Mouse (Mus musculus): ENCODE data around the gene Kcng1.

Kcng1 gene

DNA sequence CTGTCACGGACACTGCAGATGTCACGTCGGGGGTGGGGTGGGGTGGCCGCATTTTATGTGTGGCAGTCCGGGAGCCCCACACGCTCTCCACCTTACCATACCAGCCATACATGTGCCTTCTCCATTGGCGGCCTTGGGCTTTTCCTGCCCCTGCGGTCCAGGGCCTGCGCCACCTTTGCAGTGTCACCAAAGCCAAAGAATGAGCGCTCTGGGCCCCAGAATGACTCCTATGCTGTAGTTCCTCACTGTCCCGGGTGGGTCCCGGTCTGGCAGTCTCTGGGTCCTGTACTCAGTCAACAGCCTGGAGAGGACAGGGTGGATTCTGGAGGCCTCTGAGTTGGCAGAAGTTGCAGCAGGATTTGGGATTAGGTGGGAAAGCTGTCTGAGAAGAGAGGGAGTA, at the start of gene Kcng1:
TSS of gene Kcng1 (minus strand) at position 155 of the 400 bp plus-strand sequence.
- no peak for DNase-seq (ENCODE audit: low read depth)

DNA sequence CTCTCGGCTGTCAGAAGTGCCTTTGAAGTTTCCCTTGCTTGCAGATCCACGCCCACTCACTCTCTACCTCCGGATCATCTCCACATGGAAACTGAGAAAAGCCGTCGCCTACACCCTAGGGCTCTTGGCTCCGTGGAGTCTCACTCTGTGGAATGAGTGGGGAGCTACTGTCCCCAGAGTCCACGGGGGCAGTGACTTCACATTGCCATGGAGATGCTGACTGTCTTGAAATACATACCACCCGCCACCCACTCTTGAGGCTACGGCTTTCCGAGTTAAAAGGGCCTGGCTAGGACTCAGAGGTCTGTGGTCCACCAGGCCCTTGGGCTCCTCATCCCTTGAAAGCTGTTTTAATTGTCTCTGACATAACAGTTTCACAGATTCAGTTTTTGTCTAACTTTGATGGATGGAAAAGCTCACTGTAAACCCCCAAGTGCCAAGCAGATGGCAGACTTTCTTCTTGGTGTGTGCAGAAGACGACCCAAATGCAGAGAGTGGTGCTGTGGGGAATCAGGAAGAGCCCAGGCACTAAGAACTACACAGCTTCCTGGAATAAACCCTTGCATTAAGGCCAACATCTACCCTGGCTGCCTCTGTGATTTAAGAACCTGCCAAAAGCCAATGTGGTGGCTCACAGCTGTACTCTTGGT, 49.0 kb upstream of the Kcng1 start:
- no peak for DNase-seq (ENCODE audit: low read depth)

DNA sequence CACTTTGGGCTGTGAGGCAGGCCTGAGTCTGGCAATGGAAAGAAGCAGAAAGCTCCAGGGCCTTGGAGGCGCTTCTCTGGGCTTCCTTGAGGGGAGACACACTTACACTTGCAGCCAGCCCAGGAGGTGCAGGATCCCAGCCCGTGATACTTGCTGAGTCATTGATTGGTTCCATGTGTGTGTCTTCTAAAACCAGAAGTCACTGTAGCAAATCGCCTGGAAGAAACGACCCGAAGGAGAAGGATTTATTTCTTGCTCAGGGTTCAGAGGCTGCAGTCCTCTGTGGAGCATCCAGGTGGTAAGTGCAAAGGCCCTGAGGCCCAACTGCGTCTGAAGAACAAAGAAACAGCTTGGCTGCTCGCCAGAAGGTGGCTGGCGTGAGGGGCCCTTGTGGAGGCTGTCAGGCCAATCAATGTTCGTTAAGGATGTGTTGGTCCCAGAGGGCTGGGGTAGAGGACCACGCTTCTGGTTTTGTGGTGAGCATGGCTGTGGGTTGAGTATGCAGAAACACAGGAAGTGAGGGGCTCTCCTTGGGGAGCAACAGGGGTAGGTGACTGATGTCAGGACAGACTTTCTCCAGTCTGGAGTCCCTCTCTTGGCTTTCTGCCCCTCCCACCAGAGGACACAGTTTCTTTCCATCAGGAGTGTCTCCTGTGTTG, 40.3 kb upstream of the Kcng1 start:
- no peak for DNase-seq (ENCODE audit: low read depth)

DNA sequence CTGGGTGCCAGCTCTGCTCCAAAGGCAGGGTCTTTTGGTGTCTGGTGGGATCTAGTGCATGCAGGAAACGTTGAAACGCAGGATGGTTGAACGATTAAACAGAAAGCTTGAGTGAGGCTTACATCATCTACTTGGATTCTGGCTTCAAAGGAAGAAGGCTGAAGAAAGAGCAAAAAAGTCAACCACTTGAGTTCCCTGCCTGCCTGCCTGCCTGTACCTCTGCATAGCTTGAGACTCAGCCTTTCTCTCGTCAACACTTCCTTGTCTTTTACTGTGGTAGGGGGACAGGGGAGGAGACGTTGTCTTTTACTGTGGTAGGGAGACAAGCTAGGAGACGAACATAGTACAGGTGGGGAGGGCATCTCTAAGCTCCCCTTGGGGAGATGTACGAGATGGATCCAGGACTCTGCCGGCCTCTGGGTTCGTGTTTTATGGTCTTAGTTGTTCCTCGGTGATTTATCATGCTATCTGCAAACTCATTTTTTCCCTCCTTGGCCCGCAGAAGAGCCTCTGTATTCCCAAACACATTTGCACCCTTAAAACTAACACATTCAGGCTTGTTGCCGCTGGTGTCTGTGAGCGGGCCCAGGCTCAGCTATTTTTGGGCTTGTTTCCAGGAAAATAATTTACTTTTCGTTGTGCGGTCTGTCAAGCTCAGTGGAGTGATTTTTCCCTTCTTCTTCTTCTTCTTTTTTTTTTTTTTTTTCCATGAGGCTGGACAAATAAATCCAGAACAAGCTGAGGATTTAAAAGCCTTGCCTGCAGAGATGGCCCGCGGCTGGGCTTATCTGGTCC, 39.0 kb upstream of the Kcng1 start:
- DNase-seq (ENCODE audit: low read depth) = no peak

DNA sequence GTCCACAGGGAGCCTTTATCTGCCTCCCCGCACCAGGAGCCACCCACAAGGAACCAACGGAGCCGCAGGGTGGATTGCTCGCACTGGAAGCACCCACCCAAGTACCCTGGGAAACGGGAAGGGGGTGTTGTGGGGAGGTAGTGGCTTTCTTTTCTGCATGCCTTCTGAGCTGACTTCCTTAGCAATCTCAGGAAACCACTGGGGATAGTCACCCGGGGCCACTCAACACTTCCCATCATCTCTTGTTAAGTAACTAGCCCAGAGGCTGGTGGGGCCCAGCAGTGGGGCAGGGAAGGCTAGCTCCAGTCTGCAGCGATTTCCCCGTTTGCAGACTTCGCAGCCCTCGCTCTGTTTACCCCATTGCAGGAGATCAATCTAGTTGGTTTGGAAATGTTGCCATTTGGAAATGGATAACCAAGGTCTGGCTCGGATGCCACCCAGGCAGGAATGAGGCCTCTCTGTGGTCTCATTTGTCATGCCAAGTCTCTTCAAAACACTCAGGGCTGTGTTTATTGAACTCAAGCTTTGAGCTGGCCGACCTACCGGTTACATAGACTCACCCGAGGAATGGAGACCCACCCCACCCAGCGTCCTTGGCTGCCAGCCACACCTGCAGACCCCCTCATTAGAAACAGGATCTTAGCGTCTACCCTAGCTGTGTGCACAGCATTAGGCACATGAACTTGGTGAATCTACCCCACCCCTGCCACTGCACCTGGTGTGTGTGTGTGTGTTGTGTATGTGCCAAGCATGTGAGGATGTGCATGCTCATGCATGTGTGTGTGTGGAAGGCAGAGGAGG, 33.3 kb upstream of the Kcng1 start:
- no peak for DNase-seq (ENCODE audit: low read depth)

DNA sequence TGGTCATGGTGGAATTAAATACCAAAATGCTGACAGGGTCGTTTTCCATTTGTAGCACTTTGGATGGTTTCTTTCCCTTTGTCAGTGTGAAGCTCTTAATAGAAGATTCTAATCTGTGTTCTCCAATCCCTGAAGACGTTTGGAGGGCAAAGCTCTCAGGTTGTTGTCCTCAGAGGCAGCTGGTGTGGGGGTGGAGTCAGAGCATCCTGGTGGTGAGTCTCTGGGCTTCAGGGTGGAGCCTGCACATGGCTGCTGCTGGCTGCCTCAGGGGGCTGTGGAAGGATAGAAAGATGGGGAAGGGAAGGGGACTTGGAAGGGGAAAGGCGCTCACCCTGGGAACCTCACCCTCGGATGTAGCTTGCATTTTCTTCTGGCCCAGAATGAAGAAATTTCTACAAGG, 31.0 kb upstream of the Kcng1 start:
- no peak for DNase-seq (ENCODE audit: low read depth)

DNA sequence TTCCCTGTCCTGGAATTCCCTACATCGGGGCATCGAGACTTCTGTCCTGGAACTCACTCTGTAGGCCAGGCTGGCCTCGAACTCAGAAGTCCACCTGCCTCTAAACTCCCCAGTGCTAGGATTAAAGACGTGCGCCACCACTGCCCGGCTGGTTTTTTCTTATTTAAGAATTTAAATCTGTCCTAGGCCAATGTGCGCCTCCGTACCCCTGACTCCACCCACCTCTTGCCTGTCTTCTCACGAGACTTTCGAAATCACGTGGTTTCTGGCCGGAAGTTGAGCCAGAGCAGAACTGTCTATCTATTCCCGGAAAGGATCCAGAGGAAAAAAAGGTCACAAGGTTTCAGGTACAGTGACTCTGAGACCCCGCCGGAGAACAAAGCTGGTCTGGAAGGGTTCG, 29.5 kb upstream of the Kcng1 start:
- no peak for DNase-seq (ENCODE audit: low read depth)

DNA sequence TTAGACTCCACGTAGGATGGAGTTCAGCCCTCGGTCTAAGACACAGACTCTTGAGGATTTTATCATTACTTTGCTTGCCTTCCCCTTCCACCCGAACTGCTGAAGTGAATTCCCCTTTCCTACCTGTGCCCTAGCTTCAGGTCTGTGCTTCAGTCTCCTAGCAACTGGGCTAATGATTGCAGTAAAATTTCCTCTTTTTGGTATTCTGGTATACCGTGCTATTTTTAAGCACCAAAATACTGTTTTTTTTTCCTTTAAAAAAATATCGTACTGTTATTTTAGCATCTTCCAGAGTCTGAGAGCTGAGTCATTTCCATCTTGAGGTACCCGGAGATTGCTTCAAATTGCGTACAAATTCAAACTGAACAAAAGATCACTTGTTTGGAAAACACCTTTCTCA, 27.4 kb upstream of the Kcng1 start:
- no peak for DNase-seq (ENCODE audit: low read depth)

DNA sequence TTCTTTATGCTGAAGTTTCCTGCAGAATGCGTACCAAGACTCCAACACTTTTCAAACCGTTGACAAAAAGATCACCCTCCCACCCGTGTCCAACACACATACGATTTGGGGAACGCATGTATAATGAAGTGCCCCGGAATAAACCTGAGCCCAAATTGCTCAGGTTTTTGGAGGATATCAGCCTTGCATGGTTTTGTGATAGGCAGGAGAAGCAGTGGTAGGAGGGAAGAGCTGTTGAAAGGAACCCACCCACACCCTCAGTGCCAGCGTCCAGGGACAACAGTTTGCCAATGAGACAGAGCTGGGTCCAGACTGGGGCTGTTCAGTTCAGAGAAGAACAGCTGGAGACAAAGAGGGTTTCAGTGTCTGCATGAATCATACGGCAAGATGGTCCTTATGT, 18.1 kb upstream of the Kcng1 start:
- DNase-seq (ENCODE audit: low read depth) = no peak

DNA sequence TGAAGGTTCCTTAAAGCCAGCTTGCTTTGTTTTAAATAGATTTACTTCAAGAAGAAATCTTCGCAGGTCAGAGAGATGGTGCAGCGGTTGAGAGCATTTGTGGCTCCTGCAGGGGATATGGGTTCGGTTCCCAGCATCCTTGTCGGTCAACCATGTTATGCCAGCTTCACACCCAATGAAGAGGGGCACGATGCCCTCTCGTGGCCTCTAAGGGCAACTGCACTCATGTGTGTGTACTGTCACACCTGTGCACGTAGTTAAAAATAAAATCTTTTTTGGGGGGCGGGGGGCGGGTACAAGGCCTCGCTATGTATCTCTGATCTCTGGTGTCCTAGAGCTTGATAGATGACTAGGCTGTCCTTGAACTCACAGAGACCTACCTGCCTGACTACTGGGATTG, 15.0 kb upstream of the Kcng1 start:
- no peak for DNase-seq (ENCODE audit: low read depth)

DNA sequence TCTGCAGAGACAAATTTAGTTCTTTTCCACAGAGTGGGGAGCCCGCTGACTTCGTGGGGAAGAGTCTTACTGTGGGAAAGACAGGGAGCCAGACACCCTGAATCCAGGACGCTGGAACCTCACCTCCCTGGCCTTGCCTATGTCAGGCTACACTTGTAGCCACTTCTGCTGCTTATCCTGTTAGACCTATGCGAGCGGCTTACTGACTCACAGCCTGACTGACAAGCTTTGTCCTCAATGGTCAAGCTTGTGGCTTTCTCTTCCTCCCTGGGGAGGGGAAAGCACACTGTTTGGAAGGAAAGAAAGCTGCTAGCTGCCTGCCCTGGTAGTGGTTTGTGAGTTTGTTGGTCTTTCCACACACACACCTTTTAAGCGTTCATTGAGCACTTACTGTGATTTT, 11.0 kb upstream of the Kcng1 start:
- no peak for DNase-seq (ENCODE audit: low read depth)

DNA sequence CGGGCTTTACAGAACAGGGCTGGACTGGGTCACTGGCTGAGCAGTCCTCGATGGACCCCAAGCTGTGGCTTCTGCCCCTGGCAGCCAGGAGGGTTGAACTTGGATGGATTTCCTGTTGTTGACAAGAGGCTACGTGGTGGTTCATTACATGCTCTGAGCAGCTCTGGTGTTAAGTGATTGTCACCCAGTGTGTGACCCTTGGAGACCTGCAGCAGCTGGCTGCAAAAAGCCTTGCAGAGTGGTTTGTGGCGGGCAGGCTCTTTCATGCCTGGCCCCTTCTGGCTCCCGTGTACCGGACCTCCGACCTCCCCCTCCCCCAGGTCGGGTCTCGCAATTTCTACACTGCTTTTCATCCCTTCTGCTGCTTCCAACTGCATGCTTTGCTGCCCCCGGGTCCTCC, 10.5 kb upstream of the Kcng1 start:
- no peak for DNase-seq (ENCODE audit: low read depth)

DNA sequence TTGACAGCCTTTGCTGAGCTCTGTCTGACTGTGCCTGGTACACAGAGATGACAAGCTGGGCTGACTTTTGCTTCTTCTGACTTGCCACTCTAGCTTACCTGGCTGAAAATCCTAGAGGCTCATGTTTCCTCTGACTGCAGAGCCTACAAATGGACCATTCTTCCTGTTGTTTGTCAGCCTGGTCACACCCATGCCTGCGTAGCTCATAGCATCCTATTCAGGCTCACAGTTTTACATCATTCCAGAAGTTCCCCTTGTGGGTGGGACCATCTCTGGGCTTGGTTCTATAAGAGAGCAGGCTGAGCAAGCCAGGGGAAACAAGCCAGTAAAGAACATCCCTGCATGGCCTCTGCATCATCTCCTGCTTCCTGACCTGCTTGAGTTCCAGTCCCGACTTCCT, 8.3 kb upstream of the Kcng1 start:
- no peak for DNase-seq (ENCODE audit: low read depth)

DNA sequence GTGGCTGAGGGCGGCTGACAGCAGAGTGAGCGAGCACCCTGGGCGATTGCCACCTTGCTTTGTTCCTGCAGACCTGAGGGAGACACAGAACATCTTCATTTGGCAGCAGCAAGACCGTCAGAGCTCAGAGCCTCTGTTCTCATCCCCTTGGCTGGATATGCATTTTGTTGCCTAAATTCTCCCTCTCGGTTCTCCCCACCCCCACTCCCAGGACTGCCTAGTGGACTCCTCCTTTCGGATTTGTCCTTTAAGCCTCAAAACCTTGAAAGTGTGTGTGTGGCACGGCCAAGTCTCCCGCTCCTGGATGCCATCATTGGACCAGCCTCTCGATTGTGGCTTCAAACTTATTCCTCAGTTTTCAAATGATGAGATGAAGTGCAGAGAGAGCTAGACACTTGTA, 7.5 kb upstream of the Kcng1 start:
- no peak for DNase-seq (ENCODE audit: low read depth)

DNA sequence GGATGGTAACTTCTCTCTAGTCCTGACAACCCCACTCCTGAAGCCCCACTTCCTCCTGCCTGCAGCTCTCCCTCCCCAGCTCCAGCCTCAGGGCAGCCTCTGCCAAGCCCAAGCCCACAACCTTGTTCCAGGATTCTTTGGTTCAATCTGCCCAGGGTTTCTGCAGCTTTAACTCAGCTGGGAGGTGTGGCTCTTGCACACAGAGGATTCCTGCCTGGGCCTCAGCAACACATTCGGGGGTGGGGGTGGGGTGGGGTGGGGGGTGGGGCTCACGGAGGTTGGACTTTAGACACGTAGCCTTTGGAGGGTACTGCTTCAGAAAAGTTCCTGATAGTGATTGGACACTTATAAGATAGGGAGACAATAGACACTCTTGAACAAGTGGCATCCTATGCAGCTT, 5.5 kb upstream of the Kcng1 start:
- DNase-seq (ENCODE audit: low read depth) = no peak

DNA sequence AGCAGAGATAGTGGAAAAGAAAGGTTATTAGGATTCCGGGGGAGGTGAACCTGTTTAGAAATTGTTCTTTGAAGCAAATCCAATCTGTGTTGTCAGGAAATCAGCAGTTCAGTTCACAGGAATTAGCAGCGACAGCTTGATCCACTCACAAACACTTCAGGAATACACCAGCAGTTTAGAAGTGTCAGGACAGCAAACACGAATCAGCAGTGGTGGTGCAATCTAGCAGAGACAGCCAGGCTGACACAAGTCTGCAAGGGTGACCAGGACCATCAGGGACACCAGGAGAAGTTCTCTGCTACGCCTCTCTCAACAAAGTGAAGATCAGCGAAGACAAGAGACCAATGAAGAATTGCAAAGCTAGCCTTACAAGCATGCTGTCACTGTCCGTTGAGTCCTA, 3.6 kb upstream of the Kcng1 start:
- no peak for DNase-seq (ENCODE audit: low read depth)

DNA sequence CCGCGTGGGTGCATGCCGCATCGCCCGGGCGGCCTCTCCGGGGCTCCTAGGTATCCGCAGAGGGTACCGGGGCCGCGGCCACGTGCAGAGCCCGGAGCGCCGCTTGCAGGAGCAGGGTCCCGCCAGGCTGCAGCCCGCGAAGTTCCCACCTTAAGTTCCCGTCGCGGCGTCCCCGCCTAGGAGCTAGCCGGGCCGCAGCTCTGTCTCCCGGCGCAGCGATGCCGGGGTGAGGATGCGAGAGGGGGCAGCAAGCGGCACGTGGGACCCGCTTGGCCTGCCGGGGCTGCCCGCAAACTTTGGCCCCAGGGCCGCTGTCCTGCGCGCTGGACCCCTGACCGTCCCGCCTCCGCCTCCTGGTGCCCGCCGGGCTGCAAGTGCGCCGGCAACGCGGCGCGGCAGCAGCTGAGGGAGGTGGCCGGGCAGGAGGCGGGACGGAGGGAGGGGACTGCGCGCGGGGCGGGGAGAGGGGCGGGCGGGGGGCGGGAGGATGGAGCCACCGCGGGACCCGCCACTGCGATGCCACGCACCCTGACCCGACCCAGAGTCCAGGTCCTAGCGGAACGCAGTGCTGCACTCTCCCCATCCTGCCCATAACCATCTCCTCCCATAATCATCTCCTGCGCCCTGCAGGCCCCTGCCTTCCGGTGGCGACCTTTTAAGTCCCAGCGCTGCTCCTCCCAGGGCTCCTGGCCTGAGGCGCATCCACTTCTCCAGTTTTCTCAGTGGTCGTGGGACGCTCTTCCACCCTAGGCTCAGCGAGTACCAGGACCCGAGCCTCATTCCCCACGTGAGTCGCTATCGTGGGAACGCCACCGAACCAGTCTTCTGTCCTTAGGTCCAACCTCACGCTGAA, 581 bp downstream of the Kcng1 start:
- DNase-seq (ENCODE audit: low read depth) = no peak

DNA sequence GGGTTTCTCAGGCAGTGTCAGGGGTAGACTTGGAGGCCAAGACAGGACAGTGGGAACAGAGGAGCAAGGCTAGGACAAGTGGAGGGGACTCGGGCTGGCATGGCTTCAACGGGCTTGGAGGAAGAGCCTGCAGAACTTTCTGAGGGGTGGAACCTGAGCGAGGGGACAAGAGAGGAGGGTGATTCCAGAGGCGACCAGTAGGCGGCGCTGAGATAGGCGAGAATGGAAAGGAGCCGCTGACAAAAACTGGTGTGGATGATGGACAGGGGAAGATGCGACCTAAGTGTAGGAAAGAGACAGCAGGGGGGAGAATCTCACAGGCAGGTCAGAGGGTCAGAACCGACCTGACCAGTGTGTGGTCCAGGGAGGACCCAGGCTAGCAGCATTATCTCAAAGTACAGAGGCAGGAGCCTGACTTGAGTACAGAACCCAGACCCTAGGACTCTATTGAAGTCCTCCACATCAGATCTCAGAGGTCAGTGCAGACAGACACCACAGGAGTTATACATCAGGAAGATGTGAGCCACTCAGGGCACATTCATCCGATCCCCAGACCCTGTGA, 7.1 kb downstream of the Kcng1 start:
- DNase-seq (ENCODE audit: low read depth) = peak; percentile 27

DNA sequence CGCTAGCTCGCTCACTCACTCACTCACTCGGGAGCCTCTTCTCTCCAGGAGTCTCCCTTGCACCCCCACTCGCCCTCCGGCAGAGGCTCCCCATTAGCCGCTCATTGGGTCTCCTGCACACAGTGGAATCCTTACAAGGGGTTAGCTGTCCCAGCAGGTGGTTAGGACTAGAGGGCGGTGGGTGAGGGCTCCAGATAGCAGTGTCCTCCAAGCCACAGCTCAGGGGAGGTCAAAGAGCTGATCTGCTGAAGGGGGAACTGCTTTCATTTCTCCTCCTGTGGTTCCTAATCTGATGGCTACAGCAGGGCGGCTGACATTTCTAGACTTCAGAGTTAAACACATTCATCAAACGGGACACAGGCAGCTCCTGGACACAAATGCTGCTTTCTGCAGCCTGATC, 8.1 kb downstream of the Kcng1 start:
- no peak for DNase-seq (ENCODE audit: low read depth)

DNA sequence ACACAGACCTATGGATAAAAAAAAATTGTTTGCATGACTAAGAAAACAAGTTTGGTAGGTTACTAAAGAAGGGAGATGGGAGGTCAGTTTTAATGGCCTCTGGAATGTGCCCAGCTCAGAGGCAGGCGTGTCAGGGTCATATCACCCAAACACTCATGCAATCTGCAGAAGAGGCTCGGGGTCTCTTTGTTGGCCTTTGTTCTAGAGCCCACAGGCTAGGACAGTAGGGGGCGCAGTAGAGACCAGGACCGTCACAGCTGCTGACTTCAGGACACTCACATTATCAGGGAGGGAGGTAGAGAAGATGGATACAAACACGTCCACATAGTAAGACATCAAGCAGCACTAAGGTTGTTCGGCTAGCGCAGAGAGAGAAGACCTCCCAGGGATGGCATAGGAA, 13.5 kb downstream of the Kcng1 start:
- no peak for DNase-seq (ENCODE audit: low read depth)

DNA sequence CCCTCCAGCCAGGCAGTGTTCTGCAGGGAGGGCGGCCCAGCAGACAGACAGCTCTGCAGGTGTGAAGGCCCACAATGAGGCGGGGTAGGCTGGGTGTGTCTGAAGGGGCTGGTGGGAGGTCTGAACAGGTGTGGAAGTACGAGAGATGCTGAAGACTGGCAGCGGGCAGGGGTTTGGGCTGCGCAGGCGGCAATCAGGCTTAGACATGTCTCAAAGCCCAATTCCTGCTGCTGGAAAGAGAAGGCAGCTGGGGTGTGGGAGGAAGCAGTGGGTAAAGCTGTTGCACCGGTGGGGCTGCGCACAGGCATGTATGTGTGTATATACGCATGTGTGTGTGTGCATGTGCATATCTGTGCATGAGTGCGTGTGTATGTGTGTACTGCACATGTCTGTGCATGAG, 20.6 kb downstream of the Kcng1 start:
- DNase-seq (ENCODE audit: low read depth) = no peak

Data from c-Kit-positive CD71-positive TER-119-negative erythroid progenitor cells, embryonic 14.5 days (primary cell).